Mouse (Mus musculus): ENCODE measurements around the gene Cep152. TPM values are rescaled to one million over a fixed set of nuclear protein-coding genes. Genes with fewer than 3 reads are reported as not detected.

Cep152 gene
- total and polyA plus RNA-seq, 2 experiments, result 0.69 to 3.0 TPM

GRCm38 (mm10) chr2:125530665-125531064 is 94.2 kb downstream of the Cep152 start:
- DNase-seq (ENCODE audit: extremely low read depth, low read depth, low spot score), result no peak
- Histone ChIP-seq H3K4me3 (ENCODE audit: insufficient read depth, low read depth, low read length) (no peak overlapping the region), H3K36me3 (ENCODE audit: control insufficient read depth, insufficient read depth, low read length) (no peaks in the 10 kb centered on the region), H3K79me2 (ENCODE audit: control insufficient read depth, insufficient read depth, low read length) (no peaks in the 10 kb centered on the region), H3K27ac (replicated peaks; ENCODE audit: insufficient read depth, low read depth, low read length) (no peak overlapping the region), H3K27me3 (ENCODE audit: control insufficient read depth, insufficient read depth, low read length) (no peaks in the 10 kb centered on the region), H3K4me1 (ENCODE audit: control insufficient read depth, insufficient read depth, low read length) (no peaks in the 10 kb centered on the region), H3K9ac (ENCODE audit: low read depth, low read length) (no peak overlapping the region)
- 56% methylated on average over 6 of the region's 6 CpGs for WGBS
- TF ChIP-seq POLR2A (IDR thresholded peaks at IDR 0.05; ENCODE audit: extremely low read depth, insufficient read depth, low read length) (no peak), CTCF (IDR thresholded peaks at IDR 0.05; ENCODE audit: low read depth, low read length) (no peak)

GRCm38 (mm10) chr2:125526566-125526965 is 98.3 kb downstream of the Cep152 start:
- Histone ChIP-seq H3K36me3 (ENCODE audit: control insufficient read depth, insufficient read depth, low read length) (no peaks in the 10 kb centered on the region), H3K27me3 (ENCODE audit: control insufficient read depth, insufficient read depth, low read length) (no peaks in the 10 kb centered on the region), H3K4me3 (ENCODE audit: insufficient read depth, low read depth, low read length) (no peak overlapping the region), H3K79me2 (ENCODE audit: control insufficient read depth, insufficient read depth, low read length) (no peaks in the 10 kb centered on the region), H3K4me1 (ENCODE audit: control insufficient read depth, insufficient read depth, low read length) (no peaks in the 10 kb centered on the region), H3K9ac (ENCODE audit: low read depth, low read length) (no peak overlapping the region), H3K27ac (replicated peaks; ENCODE audit: insufficient read depth, low read depth, low read length) (no peak overlapping the region)
- no peak for DNase-seq (ENCODE audit: extremely low read depth, low read depth, low spot score)
- no peak for TF ChIP-seq POLR2A (IDR thresholded peaks at IDR 0.05; ENCODE audit: extremely low read depth, insufficient read depth, low read length)
- no peak for TF ChIP-seq CTCF (IDR thresholded peaks at IDR 0.05; ENCODE audit: low read depth, low read length)
- WGBS, result 79% methylated on average over 5 of the region's 5 CpGs

- no peak overlapping the region for H3K9ac ChIP-seq (ENCODE audit: low read depth, low read length)
- no peaks in the 10 kb centered on the region for H3K79me2 ChIP-seq (ENCODE audit: control insufficient read depth, insufficient read depth, low read length)
- DNase-seq (ENCODE audit: extremely low read depth, low read depth, low spot score), result no peak
- 86% methylated on average over 2 of the region's 2 CpGs for WGBS
- H3K36me3 ChIP-seq (ENCODE audit: control insufficient read depth, insufficient read depth, low read length), result no peaks in the 10 kb centered on the region
- H3K4me1 ChIP-seq (ENCODE audit: control insufficient read depth, insufficient read depth, low read length), result no peaks in the 10 kb centered on the region
- H3K27me3 ChIP-seq (ENCODE audit: control insufficient read depth, insufficient read depth, low read length), result no peaks in the 10 kb centered on the region
- no peak overlapping the region for H3K4me3 ChIP-seq (ENCODE audit: insufficient read depth, low read depth, low read length)
- H3K27ac ChIP-seq (replicated peaks; ENCODE audit: insufficient read depth, low read depth, low read length), result no peak overlapping the region
- TF ChIP-seq CTCF (IDR thresholded peaks at IDR 0.05; ENCODE audit: low read depth, low read length) (no peak), POLR2A (IDR thresholded peaks at IDR 0.05; ENCODE audit: extremely low read depth, insufficient read depth, low read length) (no peak)
Observed at GRCm38 (mm10) chr2:125525484-125525883, 99.4 kb downstream of the Cep152 start.

- Histone ChIP-seq H3K4me1 (ENCODE audit: control insufficient read depth, insufficient read depth, low read length) (no peaks in the 10 kb centered on the region), H3K9ac (ENCODE audit: low read depth, low read length) (no peak overlapping the region), H3K36me3 (ENCODE audit: control insufficient read depth, insufficient read depth, low read length) (no peaks in the 10 kb centered on the region), H3K27me3 (ENCODE audit: control insufficient read depth, insufficient read depth, low read length) (no peaks in the 10 kb centered on the region), H3K27ac (replicated peaks; ENCODE audit: insufficient read depth, low read depth, low read length) (no peak overlapping the region), H3K79me2 (ENCODE audit: control insufficient read depth, insufficient read depth, low read length) (no peaks in the 10 kb centered on the region), H3K4me3 (ENCODE audit: insufficient read depth, low read depth, low read length) (no peak overlapping the region)
- 21% methylated on average over 4 of the region's 4 CpGs for WGBS
- no peak for TF ChIP-seq POLR2A (IDR thresholded peaks at IDR 0.05; ENCODE audit: extremely low read depth, insufficient read depth, low read length)
- no peak for TF ChIP-seq CTCF (IDR thresholded peaks at IDR 0.05; ENCODE audit: low read depth, low read length)
- DNase-seq (ENCODE audit: extremely low read depth, low read depth, low spot score), result peak; percentile 14
Observed at GRCm38 (mm10) chr2:125516594-125516993, 108.3 kb downstream of the Cep152 start.

- no peak overlapping the region for H3K27ac ChIP-seq (replicated peaks; ENCODE audit: insufficient read depth, low read depth, low read length)
- H3K79me2 ChIP-seq (ENCODE audit: control insufficient read depth, insufficient read depth, low read length), result no peaks in the 10 kb centered on the region
- H3K36me3 ChIP-seq (ENCODE audit: control insufficient read depth, insufficient read depth, low read length), result no peaks in the 10 kb centered on the region
- H3K27me3 ChIP-seq (ENCODE audit: control insufficient read depth, insufficient read depth, low read length), result no peaks in the 10 kb centered on the region
- 67% methylated on average over 12 of the region's 12 CpGs for WGBS
- no peak overlapping the region for H3K4me3 ChIP-seq (ENCODE audit: insufficient read depth, low read depth, low read length)
- TF ChIP-seq CTCF (IDR thresholded peaks at IDR 0.05; ENCODE audit: low read depth, low read length), result no peak
- no peak for DNase-seq (ENCODE audit: extremely low read depth, low read depth, low spot score)
- no peaks in the 10 kb centered on the region for H3K4me1 ChIP-seq (ENCODE audit: control insufficient read depth, insufficient read depth, low read length)
- H3K9ac ChIP-seq (ENCODE audit: low read depth, low read length), result no peak overlapping the region
Observed at GRCm38 (mm10) chr2:125515291-125516057, 109.4 kb downstream of the Cep152 start.

GRCm38 (mm10) chr2:125514391-125514790 is 110.5 kb downstream of the Cep152 start:
- H3K79me2 ChIP-seq (ENCODE audit: control insufficient read depth, insufficient read depth, low read length), result no peaks in the 10 kb centered on the region
- no peaks in the 10 kb centered on the region for H3K27me3 ChIP-seq (ENCODE audit: control insufficient read depth, insufficient read depth, low read length)
- no peaks in the 10 kb centered on the region for H3K36me3 ChIP-seq (ENCODE audit: control insufficient read depth, insufficient read depth, low read length)
- H3K9ac ChIP-seq (ENCODE audit: low read depth, low read length), result no peak overlapping the region
- DNase-seq (ENCODE audit: extremely low read depth, low read depth, low spot score), result no peak
- TF ChIP-seq CTCF (IDR thresholded peaks at IDR 0.05; ENCODE audit: low read depth, low read length), result no peak
- no peak for TF ChIP-seq POLR2A (IDR thresholded peaks at IDR 0.05; ENCODE audit: extremely low read depth, insufficient read depth, low read length)
- H3K4me1 ChIP-seq (ENCODE audit: control insufficient read depth, insufficient read depth, low read length), result no peaks in the 10 kb centered on the region
- H3K27ac ChIP-seq (replicated peaks; ENCODE audit: insufficient read depth, low read depth, low read length), result no peak overlapping the region
- no peak overlapping the region for H3K4me3 ChIP-seq (ENCODE audit: insufficient read depth, low read depth, low read length)
- WGBS, result 87% methylated on average over 3 of the region's 3 CpGs

Other genes with a start within 250 kb of the Cep152 start
- gene Gm9913, start 120.0 kb downstream of the Cep152 start, total RNA-seq (2014; rRNA removed), result not detected in 2 replicates
- gene Gm9913, start 120.0 kb downstream of the Cep152 start, polyA plus RNA-seq (2012; rRNA removed), result not detected in 2 replicates
- 2.6 and 3.6 TPM in 2 replicates for gene Fbn1, start 117.1 kb downstream of the Cep152 start, total RNA-seq (2014; rRNA removed)
- 0.56 and 0.84 TPM in 2 replicates for gene Fbn1, start 117.1 kb downstream of the Cep152 start, polyA plus RNA-seq (2012; rRNA removed)
- 7.9 and 11.1 TPM in 2 replicates for gene Eid1, start 48.0 kb upstream of the Cep152 start, total RNA-seq (2014; rRNA removed)
- gene Eid1, start 48.0 kb upstream of the Cep152 start, polyA plus RNA-seq (2012; rRNA removed), result 4.4 and 4.5 TPM in 2 replicates
- 0.18 and 0.27 TPM in 2 replicates for gene Shc4, start 99.0 kb upstream of the Cep152 start, total RNA-seq (2014; rRNA removed)
- gene Shc4, start 99.0 kb upstream of the Cep152 start, polyA plus RNA-seq (2012; rRNA removed), result 0.26 and 0.32 TPM in 2 replicates
- gene Secisbp2l, start 157.8 kb upstream of the Cep152 start, total RNA-seq (2014; rRNA removed), result 25.7 and 26.0 TPM in 2 replicates
- 7.5 and 8.0 TPM in 2 replicates for gene Secisbp2l, start 157.8 kb upstream of the Cep152 start, polyA plus RNA-seq (2012; rRNA removed)
- 26.0 and 30.4 TPM in 2 replicates for gene Galk2, start 234.0 kb upstream of the Cep152 start, total RNA-seq (2014; rRNA removed)
- gene Galk2, start 234.0 kb upstream of the Cep152 start, polyA plus RNA-seq (2012; rRNA removed), result 11.5 and 11.8 TPM in 2 replicates
- 48.7 and 65.5 TPM in 2 replicates for gene Cops2, start 234.0 kb upstream of the Cep152 start, total RNA-seq (2014; rRNA removed)
- 5.6 and 6.0 TPM in 2 replicates for gene Cops2, start 234.0 kb upstream of the Cep152 start, polyA plus RNA-seq (2012; rRNA removed)

Data from liver, adult 2 months (tissue).